Mouse (Mus musculus): ENCODE data around the gene Zfp668.

DNA sequence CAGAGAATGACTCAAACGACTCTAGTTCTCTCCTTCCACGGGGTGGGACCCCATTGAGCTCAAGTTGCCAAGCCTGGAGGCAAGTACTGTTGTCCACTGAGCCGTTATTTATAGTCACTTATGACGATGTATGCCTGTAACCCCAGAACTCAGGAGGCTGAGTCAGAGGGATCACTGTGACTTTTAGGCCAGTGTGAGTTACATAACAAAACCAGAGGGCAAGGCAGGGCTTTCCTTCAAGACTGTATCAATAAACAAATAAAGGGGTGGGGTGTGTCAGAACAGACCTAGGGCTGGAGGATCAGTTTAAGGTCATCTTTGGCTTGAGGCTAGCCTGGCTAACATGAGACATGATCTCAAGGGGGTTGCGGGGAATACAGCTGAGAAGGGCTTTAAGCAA lies 25.7 kb downstream of the Zfp668 start:
- TF ChIP-seq CTCF (IDR thresholded peaks at IDR 0.05) = no peak
- no peak for TF ChIP-seq EP300 (IDR thresholded peaks at IDR 0.05)

Measured in lung, postnatal 0 days (tissue).